Mouse (Mus musculus) gastrocnemius, postnatal 36 days (tissue): ENCODE measurements at regions not wholly inside any gene's neighbourhood (a gene's known extent, or its start where the extent isn't known, plus 50 kb on each side); places are given as distances from the start of the nearest gene placed in this dataset.
"Not testable (repeated sequence)": the region's sequence is repeated elsewhere in the genome, so short reads cannot be mapped to it uniquely, and the experiment has no call there.

Experiments used
- DNase-seq, 2 experiments: peaks; one replicate each; pipeline ENCODE4 v3.0.0; 2022
- intact Hi-C: fragments of 180-260 bp; cut with DNase I; formaldehyde crosslinking; loops from one replicate; pipeline ENCODE4 v1.15.1; 2025

DNA sequence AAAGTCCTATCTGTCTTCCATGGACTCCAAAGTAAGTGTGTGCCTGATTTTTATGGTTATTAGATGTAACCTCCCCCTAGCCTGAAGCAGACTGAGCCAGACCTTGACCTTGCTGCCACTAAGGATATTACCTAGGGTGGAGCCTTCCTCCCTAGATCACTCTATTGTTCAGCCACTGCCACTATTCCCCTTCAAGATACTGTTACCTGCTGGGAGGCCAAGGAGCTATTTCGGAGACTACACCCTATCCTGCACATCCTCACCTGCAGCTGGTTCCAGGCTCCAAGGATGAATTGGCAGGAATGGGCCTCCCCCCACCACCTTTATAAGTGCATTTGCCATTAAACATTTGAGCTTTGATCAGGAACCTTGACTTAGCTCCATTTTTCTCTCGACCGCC, 769.4 kb downstream of the Efna5 start:
- intact Hi-C loops, DNase-seq: not testable (repeated sequence)

DNA sequence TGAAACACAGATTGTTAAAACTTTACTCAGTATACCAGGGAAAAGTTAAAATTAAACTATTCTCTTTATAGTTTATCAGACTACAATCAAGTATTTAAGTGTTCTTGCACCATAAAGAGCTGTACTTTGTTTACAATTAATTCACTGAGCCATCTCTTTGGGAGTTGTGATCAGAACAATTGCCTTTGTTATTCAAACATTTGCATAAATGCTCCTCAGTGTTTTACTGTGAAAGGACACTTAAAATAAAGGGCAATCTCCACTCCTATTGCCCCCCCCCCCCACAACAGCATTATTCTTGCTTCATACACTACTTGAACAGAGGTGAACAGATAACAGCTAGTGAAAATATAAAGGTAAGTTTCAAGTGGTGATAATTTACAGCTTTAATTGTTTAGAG, 772.1 kb downstream of the Efna5 start:
- intact Hi-C loops: no loop called here
- no peak for DNase-seq

DNA sequence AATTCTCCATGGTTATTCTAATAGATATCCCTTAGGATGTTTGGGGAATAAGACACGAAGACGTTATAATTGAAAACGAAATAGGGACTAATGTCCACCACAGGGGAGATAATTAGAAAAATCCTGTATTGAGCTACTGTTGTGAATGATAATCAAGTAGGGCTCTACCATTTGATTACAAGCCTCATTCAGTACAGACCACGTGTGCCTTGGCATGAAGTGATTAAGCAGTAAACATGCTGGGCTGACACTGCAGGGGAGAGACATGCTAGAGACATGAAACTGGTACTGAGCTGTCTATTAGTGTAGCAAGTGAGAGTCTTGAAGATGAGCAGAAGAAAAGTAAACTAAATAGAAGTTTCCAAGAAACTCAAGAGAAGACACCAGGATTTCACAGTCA, 797.8 kb downstream of the Efna5 start:
- no peak for DNase-seq
- intact Hi-C loops: no loop called here

DNA sequence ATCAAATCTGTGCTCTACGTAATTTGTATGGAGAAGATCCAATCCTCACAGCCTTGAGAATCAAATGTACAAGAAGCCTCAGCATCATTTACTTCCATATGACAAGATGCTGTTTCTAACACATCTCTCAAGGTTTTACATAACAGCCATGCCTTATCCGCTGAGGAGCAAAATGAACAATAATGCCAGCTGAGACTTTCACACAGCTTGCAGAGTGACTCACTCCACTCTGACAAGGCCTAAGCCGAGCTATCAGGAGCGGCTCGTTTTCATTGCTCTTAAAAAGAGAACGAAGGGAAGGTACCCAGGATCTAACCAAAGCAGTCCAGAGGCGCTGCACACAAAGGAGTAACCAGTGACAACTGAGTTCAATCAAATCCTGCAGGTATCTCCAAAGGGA, 803.5 kb downstream of the Efna5 start:
- intact Hi-C loops: no loop called here
- DNase-seq: no peak

DNA sequence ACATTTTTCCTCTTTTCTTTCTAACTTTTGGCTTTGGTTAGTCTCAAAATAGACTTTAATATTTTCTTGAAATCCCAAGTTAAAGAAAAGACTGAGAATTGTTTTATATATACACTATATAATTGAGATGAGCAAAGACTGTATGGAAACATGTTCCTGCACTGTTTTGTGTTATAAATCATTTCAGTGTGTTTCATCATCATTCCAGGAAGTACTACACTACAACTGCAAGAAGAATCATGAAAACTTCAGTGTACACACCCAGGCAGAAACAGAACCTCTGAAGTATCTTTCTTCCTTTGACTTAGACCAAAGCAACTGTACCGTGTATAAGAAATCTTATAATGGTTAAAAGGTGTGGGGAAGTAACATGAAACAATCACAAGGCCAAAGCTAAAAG, 816.2 kb downstream of the Efna5 start:
- no peak for DNase-seq
- intact Hi-C loops: no loop called here

DNA sequence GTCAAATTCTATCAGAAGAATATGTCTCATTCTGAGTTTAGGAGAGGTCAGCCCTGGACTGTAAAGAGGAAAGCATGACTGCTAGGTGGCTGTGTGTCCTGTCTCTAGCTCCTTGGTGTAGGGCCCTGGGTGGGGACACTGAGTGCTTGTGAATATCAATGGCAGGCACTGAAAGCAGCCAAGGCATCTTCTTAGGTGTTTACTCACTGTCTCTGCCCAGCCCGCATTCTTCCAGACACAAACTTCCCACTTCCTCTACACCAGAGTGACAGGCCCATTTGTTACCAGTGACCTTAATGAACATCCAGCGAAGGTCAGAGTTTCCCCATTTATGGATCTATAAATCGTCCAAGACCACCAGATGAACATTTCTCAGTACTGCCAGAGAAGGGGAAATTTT, 823.1 kb downstream of the Efna5 start:
- no peak for DNase-seq
- intact Hi-C loops: no loop called here

DNA sequence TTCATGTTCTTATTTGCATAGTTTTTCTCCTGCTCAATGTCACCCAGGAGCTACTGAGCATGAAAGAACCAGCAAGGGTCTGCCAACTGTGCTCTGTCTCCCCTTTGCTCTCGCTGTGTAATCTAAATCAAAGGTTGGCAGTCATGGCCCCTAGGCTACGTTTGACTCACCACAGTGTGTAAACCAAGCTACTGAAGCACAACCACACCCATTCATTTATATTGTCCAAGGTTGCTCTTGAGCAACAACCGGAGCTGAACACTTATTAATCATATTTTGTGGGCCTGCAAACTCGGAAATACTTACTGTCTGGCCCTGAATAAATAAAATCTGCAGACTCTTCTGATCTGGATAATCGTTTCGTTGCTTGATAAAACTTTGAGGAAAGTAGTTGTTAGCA, 826.3 kb downstream of the Efna5 start:
- intact Hi-C loops: no loop called here
- no peak for DNase-seq

DNA sequence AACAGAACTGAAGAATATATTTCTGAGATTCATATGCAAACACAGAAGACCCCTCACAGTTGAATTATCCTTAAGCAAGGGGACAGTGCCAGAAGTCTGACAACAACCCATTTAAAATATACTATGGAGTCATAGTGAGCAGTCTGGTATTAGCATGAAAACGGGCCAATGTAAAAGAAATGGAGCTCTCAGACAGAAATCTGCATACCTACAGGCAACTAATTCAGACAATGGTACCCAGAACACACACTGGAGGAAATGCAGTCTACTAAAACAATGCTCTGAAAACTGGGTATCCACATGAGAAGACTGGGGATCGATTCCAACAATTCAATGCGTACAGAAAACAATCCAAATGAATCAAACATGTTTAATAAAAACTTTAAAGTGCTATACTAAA, 832.1 kb downstream of the Efna5 start:
- DNase-seq: no peak
- intact Hi-C loops: no loop called here

DNA sequence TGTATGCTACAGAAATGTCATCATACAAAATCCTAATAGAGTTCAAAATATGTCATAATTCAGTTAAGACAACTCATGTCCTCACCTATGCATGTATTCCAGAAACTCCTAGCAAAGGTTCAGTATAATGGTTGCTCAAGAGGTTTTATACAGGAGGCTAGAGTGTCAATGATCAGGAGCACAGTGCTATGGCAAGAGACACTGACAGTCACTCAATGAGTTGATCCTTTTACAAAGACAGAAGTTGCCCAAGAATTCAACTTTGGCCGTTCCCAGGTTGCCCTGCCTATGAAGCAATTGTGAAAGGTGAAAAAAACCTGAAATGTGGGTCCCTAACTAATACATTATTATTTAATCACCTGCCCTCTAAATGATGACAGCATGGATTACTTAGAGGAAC, 850.5 kb downstream of the Efna5 start:
- intact Hi-C loops: no loop called here
- DNase-seq: no peak
